Mouse (Mus musculus): ENCODE results near the gene Podn. TPM values are rescaled to one million over a fixed set of nuclear protein-coding genes. Genes with fewer than 3 reads are reported as not detected.

The Podn gene
- polyA plus RNA-seq, 1 experiment from 2014 or later = 0.64 TPM

DNA sequence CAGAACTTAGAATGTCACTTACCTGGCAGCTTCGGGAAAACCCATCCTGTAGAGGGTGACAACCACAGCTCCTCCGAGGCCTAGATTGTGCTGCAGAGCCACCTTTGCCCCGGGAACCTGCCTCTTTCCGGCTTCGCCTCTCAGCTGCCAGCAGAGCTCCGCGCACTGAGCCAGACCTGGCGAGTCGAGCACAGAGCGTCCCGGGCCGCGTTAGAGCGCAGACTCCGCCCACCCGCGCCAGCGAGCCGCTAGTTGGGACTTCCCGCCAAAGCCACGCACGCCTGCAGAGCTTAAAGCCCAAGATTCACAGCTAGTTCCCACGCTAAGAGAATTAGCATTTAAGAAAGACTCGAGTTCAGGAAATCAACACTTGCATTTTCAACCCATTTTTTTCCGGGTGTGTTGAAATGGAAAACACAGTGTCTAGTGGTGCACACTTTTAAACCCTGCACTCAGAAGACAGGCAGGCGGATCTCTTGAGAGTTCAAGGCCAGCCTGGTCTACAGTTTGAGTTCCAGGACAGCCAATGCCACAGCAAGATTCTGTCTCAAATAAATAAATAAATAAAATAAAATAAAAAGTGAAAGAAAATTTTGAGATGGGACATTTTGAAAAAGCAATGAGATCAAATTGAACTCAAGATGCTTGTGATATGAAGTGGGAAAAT is 24.9 kb downstream of the Podn start:
- peak overlapping the region; percentile 66 for H3K27ac ChIP-seq (ENCODE audit: low read length)
- 3% methylated on average over 26 of the region's 26 CpGs for WGBS
- peak overlapping the region; percentile 80 for H3K4me2 ChIP-seq (ENCODE audit: low read depth, low read length)
- peaks cover 3% of the 10 kb centered on the region; the same call in 1 of the 2 replicates for H3K36me3 ChIP-seq (ENCODE audit: control insufficient read depth, insufficient read depth)
- peak; percentile 95 for ATAC-seq (replicated peaks; ENCODE audit: extremely low read depth, insufficient read depth, low FRiP score)
- no peaks in the 10 kb centered on the region for H3K9me3 ChIP-seq (replicated peaks; ENCODE audit: control insufficient read depth, low read length)
- H3K9ac ChIP-seq (ENCODE audit: low read length) = peak overlapping the region; percentile 76
- H3K27me3 ChIP-seq (ENCODE audit: control insufficient read depth, insufficient read depth, low read length) = no peaks in the 10 kb centered on the region
- H3K4me3 ChIP-seq (ENCODE audit: low read length) = peak overlapping the region; percentile 66
- H3K4me1 ChIP-seq (ENCODE audit: control insufficient read depth, insufficient read depth, low read length) = peaks cover 9% of the 10 kb centered on the region

DNA sequence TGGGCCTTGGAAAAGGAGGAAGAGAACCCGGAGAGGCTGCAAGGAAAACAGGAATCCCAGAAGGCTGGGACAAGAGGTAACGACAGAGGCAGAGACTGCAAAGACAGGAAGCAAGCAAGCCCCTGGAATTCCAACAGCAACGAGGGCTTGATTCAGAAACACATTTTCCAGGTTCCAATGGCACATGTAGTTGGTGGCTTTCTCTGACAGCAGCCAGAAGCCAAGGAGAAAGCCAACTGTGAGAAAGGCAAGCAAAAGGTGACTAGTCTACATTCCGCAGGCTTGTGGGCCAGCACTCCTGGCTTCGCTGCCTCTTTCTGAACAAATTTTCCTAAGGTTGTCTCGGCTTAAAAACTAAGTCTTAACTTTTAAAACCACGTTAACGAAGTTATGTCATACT is 25.5 kb downstream of the Podn start:
- Histone ChIP-seq H3K4me1 (ENCODE audit: control insufficient read depth, insufficient read depth, low read length) (peaks cover 9% of the 10 kb centered on the region), H3K36me3 (ENCODE audit: control insufficient read depth, insufficient read depth) (peaks cover 6% of the 10 kb centered on the region; the same call in 1 of the 2 replicates), H3K27ac (ENCODE audit: low read length) (peak overlapping the region; percentile 66), H3K9me3 (replicated peaks; ENCODE audit: control insufficient read depth, low read length) (no peaks in the 10 kb centered on the region), H3K9ac (ENCODE audit: low read length) (peak overlapping the region; percentile 76), H3K27me3 (ENCODE audit: control insufficient read depth, insufficient read depth, low read length) (no peaks in the 10 kb centered on the region), H3K4me3 (ENCODE audit: low read length) (peak overlapping the region; percentile 66), H3K4me2 (ENCODE audit: low read depth, low read length) (peak overlapping the region; percentile 80)
- WGBS = 6% methylated on average over 8 of the region's 8 CpGs
- no peak for ATAC-seq (replicated peaks; ENCODE audit: extremely low read depth, insufficient read depth, low FRiP score)

DNA sequence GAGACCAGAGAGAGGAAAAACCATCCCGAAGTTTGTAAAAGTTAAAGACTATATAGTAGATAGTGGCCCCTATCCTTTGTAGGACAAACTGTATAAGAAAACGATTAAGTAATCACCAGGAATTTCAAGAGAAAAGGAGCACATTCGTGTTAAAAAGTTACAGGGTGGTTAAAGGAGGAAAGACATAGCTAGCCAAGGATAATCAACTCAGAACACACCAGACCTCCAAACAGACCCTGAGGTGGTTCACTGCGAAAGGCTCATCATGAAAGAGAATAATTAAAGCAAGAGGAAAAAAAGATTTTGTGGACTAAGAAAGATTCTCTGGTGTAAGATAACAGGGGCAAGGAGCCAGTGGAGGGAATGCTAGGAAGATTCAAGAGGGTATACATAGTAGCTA is 26.0 kb downstream of the Podn start:
- H3K4me2 ChIP-seq (ENCODE audit: low read depth, low read length) = peak overlapping the region; percentile 80
- H3K4me1 ChIP-seq (ENCODE audit: control insufficient read depth, insufficient read depth, low read length) = peaks cover 11% of the 10 kb centered on the region
- H3K9me3 ChIP-seq (replicated peaks; ENCODE audit: control insufficient read depth, low read length) = no peaks in the 10 kb centered on the region
- H3K27me3 ChIP-seq (ENCODE audit: control insufficient read depth, insufficient read depth, low read length) = no peaks in the 10 kb centered on the region
- peaks cover 6% of the 10 kb centered on the region; the same call in 1 of the 2 replicates for H3K36me3 ChIP-seq (ENCODE audit: control insufficient read depth, insufficient read depth)
- H3K4me3 ChIP-seq (ENCODE audit: low read length) = peak overlapping the region; percentile 66
- peak overlapping the region; percentile 76 for H3K9ac ChIP-seq (ENCODE audit: low read length)
- WGBS = 53% methylated on average over 4 of the region's 4 CpGs
- H3K27ac ChIP-seq (ENCODE audit: low read length) = peak overlapping the region; percentile 66; the same call in 1 of the 2 replicates
- no peak for ATAC-seq (replicated peaks; ENCODE audit: extremely low read depth, insufficient read depth, low FRiP score)

DNA sequence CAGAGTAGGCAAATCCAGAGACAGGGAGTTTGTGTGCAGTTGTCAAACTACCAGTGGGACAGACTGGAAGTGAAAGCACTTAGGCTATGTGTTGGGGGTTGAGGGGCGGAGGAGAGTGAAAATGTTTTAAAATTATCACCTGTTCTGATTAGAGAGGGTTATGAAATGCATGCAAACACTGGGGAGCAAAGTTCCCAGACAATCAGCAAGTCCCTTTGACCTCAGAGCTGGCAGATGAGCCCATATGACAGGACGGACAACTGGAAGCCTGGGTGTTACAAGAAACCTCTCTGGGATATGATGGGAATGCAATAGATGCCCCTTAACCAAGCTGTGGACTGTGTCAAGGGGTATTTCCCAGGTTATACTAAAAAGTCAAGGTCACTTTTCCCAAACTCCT is 28.2 kb downstream of the Podn start:
- WGBS = 80% methylated on average over 2 of the region's 2 CpGs
- no peak for ATAC-seq (replicated peaks; ENCODE audit: extremely low read depth, insufficient read depth, low FRiP score)
- no peak overlapping the region for H3K27ac ChIP-seq (ENCODE audit: low read length)

DNA sequence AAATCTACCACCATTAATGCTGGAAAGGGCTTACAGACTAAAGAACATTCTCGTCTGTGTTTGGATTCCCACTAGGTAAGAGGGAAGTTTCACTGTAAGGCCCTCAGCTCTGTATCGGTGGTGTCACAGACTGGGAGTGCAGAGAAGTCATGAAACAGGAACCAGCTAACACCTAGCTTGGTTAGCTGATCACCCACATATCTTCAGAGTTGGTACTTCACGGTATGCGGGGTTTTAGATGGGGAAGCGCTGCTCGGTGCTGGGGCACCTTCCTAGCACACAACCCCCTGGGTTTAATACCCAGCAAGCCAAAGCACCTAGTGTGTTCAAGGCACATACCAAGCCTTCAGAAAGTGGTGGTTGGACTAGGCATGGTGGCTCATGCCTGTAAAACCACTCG is 29.0 kb downstream of the Podn start:
- Histone ChIP-seq H3K27ac (ENCODE audit: low read length) (no peak overlapping the region), H3K4me2 (ENCODE audit: low read depth, low read length) (no peak overlapping the region), H3K36me3 (ENCODE audit: control insufficient read depth, insufficient read depth) (peaks cover 13% of the 10 kb centered on the region), H3K4me3 (ENCODE audit: low read length) (no peak overlapping the region), H3K9ac (ENCODE audit: low read length) (no peak overlapping the region), H3K4me1 (ENCODE audit: control insufficient read depth, insufficient read depth, low read length) (peaks cover 12% of the 10 kb centered on the region), H3K9me3 (replicated peaks; ENCODE audit: control insufficient read depth, low read length) (no peaks in the 10 kb centered on the region), H3K27me3 (ENCODE audit: control insufficient read depth, insufficient read depth, low read length) (no peaks in the 10 kb centered on the region)
- 87% methylated on average over 7 of the region's 7 CpGs for WGBS
- no peak for ATAC-seq (replicated peaks; ENCODE audit: extremely low read depth, insufficient read depth, low FRiP score)

More for the DNA sequence above, 28.2 kb downstream of the Podn start:
- Histone ChIP-seq H3K9ac (ENCODE audit: low read length) (no peak overlapping the region), H3K27me3 (ENCODE audit: control insufficient read depth, insufficient read depth, low read length) (no peaks in the 10 kb centered on the region), H3K4me3 (ENCODE audit: low read length) (no peak overlapping the region), H3K4me2 (ENCODE audit: low read depth, low read length) (no peak overlapping the region), H3K4me1 (ENCODE audit: control insufficient read depth, insufficient read depth, low read length) (peaks cover 12% of the 10 kb centered on the region), H3K36me3 (ENCODE audit: control insufficient read depth, insufficient read depth) (peaks cover 6% of the 10 kb centered on the region), H3K9me3 (replicated peaks; ENCODE audit: control insufficient read depth, low read length) (no peaks in the 10 kb centered on the region)

DNA sequence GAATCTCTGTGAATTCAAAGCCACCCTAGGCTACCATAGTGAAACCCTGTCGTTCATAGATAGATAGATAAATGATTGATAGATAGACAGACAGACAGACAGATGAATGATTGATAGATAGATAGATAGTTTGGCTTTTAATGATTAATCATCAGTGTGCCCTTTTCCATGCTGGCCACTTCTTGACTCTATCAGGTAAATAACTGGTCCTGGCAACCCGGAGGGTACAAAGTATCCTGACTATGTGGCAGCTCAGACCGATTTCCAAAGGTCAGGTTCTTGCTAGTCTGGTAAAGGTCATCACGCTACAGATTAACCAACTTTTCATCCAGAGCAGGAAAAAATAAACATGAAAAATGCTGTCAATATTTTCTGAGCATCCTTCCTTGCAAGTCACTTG is 29.7 kb downstream of the Podn start:
- H3K27ac ChIP-seq (ENCODE audit: low read length) = no peak overlapping the region
- peaks cover 12% of the 10 kb centered on the region for H3K4me1 ChIP-seq (ENCODE audit: control insufficient read depth, insufficient read depth, low read length)
- no peak overlapping the region for H3K9ac ChIP-seq (ENCODE audit: low read length)
- no peak overlapping the region for H3K4me2 ChIP-seq (ENCODE audit: low read depth, low read length)
- H3K4me3 ChIP-seq (ENCODE audit: low read length) = no peak overlapping the region
- no peaks in the 10 kb centered on the region for H3K9me3 ChIP-seq (replicated peaks; ENCODE audit: control insufficient read depth, low read length)
- H3K36me3 ChIP-seq (ENCODE audit: control insufficient read depth, insufficient read depth) = peaks cover 17% of the 10 kb centered on the region
- H3K27me3 ChIP-seq (ENCODE audit: control insufficient read depth, insufficient read depth, low read length) = no peaks in the 10 kb centered on the region
- no peak for ATAC-seq (replicated peaks; ENCODE audit: extremely low read depth, insufficient read depth, low FRiP score)
- WGBS = 87% methylated on average over 4 of the region's 4 CpGs

DNA sequence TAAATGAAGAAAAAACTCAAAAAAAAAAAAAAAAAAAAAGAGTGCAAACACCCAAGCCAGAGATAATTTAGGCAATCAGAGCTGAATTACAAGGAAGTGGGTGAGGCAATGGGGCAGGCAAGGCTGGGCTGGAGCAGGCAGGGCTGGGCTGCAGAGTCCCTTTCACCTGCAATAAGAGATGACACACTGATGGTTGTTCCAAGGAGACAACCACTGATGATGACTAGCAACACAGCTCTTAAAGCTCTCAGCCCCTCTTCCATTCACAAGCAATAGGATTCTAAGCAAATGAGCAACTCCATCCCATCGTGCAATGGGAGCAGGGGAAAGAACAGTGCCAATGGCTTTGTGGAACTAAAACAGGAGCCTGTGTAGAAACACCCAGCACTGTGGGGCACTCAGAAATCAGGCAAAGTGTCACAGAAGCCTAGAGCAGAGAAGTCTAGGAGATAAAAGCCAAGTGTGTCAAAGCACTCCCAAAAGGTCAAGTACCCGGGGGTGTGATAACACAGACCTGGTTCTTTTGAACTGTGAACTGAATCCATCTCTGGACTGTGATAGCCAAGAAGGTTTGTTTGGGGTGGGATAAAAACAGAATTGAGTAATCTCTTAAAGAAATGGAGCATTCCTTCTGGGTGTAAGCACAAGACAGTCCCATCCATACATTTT is 30.9 kb downstream of the Podn start:
- Histone ChIP-seq H3K4me2 (ENCODE audit: low read depth, low read length) (no peak overlapping the region), H3K4me3 (ENCODE audit: low read length) (no peak overlapping the region), H3K36me3 (ENCODE audit: control insufficient read depth, insufficient read depth) (peaks cover 18% of the 10 kb centered on the region), H3K27ac (ENCODE audit: low read length) (no peak overlapping the region), H3K4me1 (ENCODE audit: control insufficient read depth, insufficient read depth, low read length) (peaks cover 10% of the 10 kb centered on the region), H3K9ac (ENCODE audit: low read length) (no peak overlapping the region), H3K27me3 (ENCODE audit: control insufficient read depth, insufficient read depth, low read length) (no peaks in the 10 kb centered on the region), H3K9me3 (replicated peaks; ENCODE audit: control insufficient read depth, low read length) (no peaks in the 10 kb centered on the region)
- no peak for ATAC-seq (replicated peaks; ENCODE audit: extremely low read depth, insufficient read depth, low FRiP score)
- WGBS = 45% methylated on average over 2 of the region's 2 CpGs

DNA sequence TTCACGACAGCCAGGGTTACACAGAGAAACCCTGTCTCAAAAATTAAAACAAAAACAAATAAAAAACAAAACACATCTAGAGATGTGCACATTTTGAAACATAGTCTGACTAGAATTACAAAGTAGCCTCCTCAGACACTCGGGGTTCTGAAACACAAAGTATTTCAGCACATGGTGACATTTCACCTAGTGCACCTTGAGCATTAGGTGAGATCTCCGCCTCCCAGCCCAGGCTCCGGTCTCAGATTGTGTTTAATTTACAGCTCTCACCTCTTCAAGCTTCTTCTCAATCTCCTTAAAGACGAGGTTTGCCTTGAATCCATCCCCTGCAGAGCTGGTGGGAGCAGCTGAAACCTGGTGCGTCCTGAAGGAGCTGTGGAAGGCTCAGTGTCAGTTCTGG is 32.6 kb downstream of the Podn start:
- H3K4me2 ChIP-seq (ENCODE audit: low read depth, low read length) = no peak overlapping the region
- 77% methylated on average over 6 of the region's 6 CpGs for WGBS
- H3K4me3 ChIP-seq (ENCODE audit: low read length) = no peak overlapping the region
- no peaks in the 10 kb centered on the region for H3K9me3 ChIP-seq (replicated peaks; ENCODE audit: control insufficient read depth, low read length)
- no peak overlapping the region for H3K9ac ChIP-seq (ENCODE audit: low read length)
- H3K27ac ChIP-seq (ENCODE audit: low read length) = no peak overlapping the region
- 0 out of 2 replicates have a peak, but pooled peaks cover 3% of the 10 kb centered on the region for H3K4me1 ChIP-seq (ENCODE audit: control insufficient read depth, insufficient read depth, low read length)
- no peak for ATAC-seq (replicated peaks; ENCODE audit: extremely low read depth, insufficient read depth, low FRiP score)
- H3K27me3 ChIP-seq (ENCODE audit: control insufficient read depth, insufficient read depth, low read length) = no peaks in the 10 kb centered on the region
- peaks cover 18% of the 10 kb centered on the region for H3K36me3 ChIP-seq (ENCODE audit: control insufficient read depth, insufficient read depth)

DNA sequence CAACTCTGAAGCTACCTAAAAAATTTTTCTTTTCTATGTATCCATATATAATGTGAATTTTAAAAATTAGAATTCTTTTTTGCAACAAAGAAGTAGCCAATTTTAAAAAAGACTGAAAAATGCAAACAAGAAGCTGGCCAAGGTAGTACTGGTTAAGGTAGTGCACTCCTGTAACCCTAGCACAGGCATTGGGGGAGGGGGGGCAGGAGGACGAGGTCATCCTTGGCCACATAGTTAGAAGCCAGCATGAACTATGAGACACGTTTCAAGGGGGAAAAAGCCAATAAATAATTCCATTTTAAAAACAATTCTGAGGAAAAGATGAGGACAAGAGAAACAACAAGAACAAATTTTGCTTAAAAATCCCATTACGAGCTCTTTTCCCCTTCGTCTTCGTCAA is 33.7 kb downstream of the Podn start:
- H3K4me2 ChIP-seq (ENCODE audit: low read depth, low read length) = no peak overlapping the region
- no peaks in the 10 kb centered on the region for H3K9me3 ChIP-seq (replicated peaks; ENCODE audit: control insufficient read depth, low read length)
- H3K4me3 ChIP-seq (ENCODE audit: low read length) = no peak overlapping the region
- no peaks in the 10 kb centered on the region for H3K27me3 ChIP-seq (ENCODE audit: control insufficient read depth, insufficient read depth, low read length)
- 92% methylated on average over 5 of the region's 5 CpGs for WGBS
- no peak overlapping the region for H3K9ac ChIP-seq (ENCODE audit: low read length)
- ATAC-seq (replicated peaks; ENCODE audit: extremely low read depth, insufficient read depth, low FRiP score) = no peak
- 0 out of 2 replicates have a peak, but pooled peaks cover 3% of the 10 kb centered on the region for H3K4me1 ChIP-seq (ENCODE audit: control insufficient read depth, insufficient read depth, low read length)
- peaks cover 15% of the 10 kb centered on the region for H3K36me3 ChIP-seq (ENCODE audit: control insufficient read depth, insufficient read depth)
- no peak overlapping the region for H3K27ac ChIP-seq (ENCODE audit: low read length)

All from heart, embryonic 16.5 days (tissue).